Mouse (Mus musculus) cerebellum, adult 2 months (tissue): Measurements from ENCODE around the gene Smim1.
A peak's percentile ranks its signal among the peaks of the same experiment; 100 is the strongest.

Experiments used
- CTCF ChIP-seq: fragments of 200-500 bp; IDR thresholded peaks from 2 replicates; pipeline ENCODE4 v1.5.1; 2011; ENCODE audit warnings: low read depth, mild to moderate bottlenecking, control low read depth, low read length, moderate library complexity, borderline replicate concordance; ENCODE audit not compliant: insufficient read depth
- POLR2A ChIP-seq: fragments of 200-500 bp; IDR thresholded peaks from 2 replicates; pipeline ENCODE4 v1.6.1; 2011; ENCODE audit warnings: low read length, control low read depth, borderline replicate concordance; ENCODE audit not compliant: insufficient read depth

DNA sequence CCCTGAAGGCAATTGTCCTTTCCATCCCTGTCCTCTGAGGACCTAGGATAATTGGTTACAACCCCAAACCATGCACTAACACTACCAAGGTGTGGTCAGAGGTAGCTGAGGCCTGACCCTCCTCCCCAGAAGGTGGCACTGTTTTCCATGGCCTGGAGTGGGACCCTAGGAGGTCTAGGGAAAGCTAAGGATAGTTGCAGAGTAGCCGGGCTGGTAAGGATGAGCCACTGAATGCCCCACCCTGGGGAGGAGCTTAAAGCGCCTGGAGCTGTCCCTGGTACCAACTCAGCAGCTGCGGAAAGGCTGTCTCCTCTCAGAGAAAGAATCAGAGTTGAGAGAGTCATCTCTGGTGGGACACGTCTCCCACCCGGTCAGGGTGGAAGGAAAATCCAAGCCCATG is 44.9 kb upstream of the Smim1 start:
- TF ChIP-seq CTCF (peak; percentile 76), POLR2A (no peak)
